In genomic region chr14:16943531-16943930, GRCm38 (mm10) we compare ENCODE assay signal across 26 mouse cellular contexts.
DNase-seq lines count a peak whose midpoint lies in the region; ATAC-seq lines count a peak whose summit lies in the region.
"Had no signal": no experiment of that assay in that cellular context is flagged by ENCODE, and none has a peak within 500 bp of the region (broad histone marks: within the 10 kb centered on the region; RNA-seq: fewer than 3 reads in every experiment).

No protein-coding gene starts in this region.

- H3K36me3 ChIP-seq in hindbrain, embryonic 15.5 days: no peaks in the 10 kb centered on the region
- no peaks in the 10 kb centered on the region for H3K36me3 ChIP-seq in hindbrain, embryonic 12.5 days
- H3K36me3 ChIP-seq: heart, embryonic 10.5 days; heart, embryonic 15.5 days; hindbrain, embryonic 13.5 days; kidney, embryonic 15.5 days; limb, embryonic 13.5 days; midbrain, embryonic 13.5 days had no signal

- ATAC-seq in hindbrain, embryonic 15.5 days (ENCODE audit: low FRiP score, low read depth): peak; percentile 51; the same call in 1 of the 2 replicates
- no peak for ATAC-seq in hindbrain, embryonic 12.5 days (ENCODE audit: low FRiP score)
- ATAC-seq: forebrain, embryonic 13.5 days; inflammation-experienced regulatory T-cells, adult 6 months; midbrain, embryonic 13.5 days had no signal

- H3K27ac ChIP-seq in hindbrain, embryonic 15.5 days (replicated peaks): no peak overlapping the region
- no peak overlapping the region for H3K27ac ChIP-seq in hindbrain, embryonic 12.5 days
- H3K27ac ChIP-seq: forebrain, embryonic 13.5 days; heart, embryonic 10.5 days; heart, embryonic 15.5 days; hindbrain, embryonic 13.5 days; kidney, embryonic 15.5 days; limb, embryonic 13.5 days; midbrain, embryonic 13.5 days had no signal

- H3K9ac ChIP-seq in hindbrain, embryonic 15.5 days: no peak overlapping the region
- no peak overlapping the region for H3K9ac ChIP-seq in hindbrain, embryonic 12.5 days
- H3K9ac ChIP-seq: forebrain, embryonic 13.5 days; heart, embryonic 15.5 days; hindbrain, embryonic 13.5 days; kidney, embryonic 15.5 days; limb, embryonic 13.5 days; midbrain, embryonic 13.5 days had no signal

- no peak overlapping the region for H3K4me3 ChIP-seq in hindbrain, embryonic 15.5 days
- no peak overlapping the region for H3K4me3 ChIP-seq in hindbrain, embryonic 12.5 days
- H3K4me3 ChIP-seq: forebrain, embryonic 13.5 days; heart, embryonic 10.5 days; heart, embryonic 15.5 days; hindbrain, embryonic 13.5 days; kidney, embryonic 15.5 days; limb, embryonic 13.5 days; midbrain, embryonic 13.5 days had no signal

- peak; percentile 13 for DNase-seq in retina, postnatal 1 day
- DNase-seq in retina, embryonic 14.5 days (ENCODE audit: low spot score): no peak
- DNase-seq in adrenal gland, postnatal 14 days: peak; percentile 51
- DNase-seq in frontal cortex, postnatal 14 days (ENCODE audit: low spot score in 2 of 2): no peak
- DNase-seq in right cerebral cortex, postnatal 4 days: no peak
- DNase-seq: cerebellum, adult 18-20 months; cerebellum, postnatal 10 days; gastrocnemius, postnatal 14 days; heart, adult 11 months; kidney, adult 11 months; kidney, postnatal 25 days; lung, postnatal 36 days; thymus, adult 2 months; thymus, postnatal 36 days had no signal

- no peaks in the 10 kb centered on the region for H3K27me3 ChIP-seq in hindbrain, embryonic 15.5 days
- no peaks in the 10 kb centered on the region for H3K27me3 ChIP-seq in hindbrain, embryonic 12.5 days
- H3K27me3 ChIP-seq: CH12.LX; forebrain, embryonic 13.5 days; heart, embryonic 15.5 days; hindbrain, embryonic 13.5 days; kidney, embryonic 15.5 days; limb, embryonic 13.5 days; midbrain, embryonic 13.5 days had no signal

- H3K9me3 ChIP-seq in hindbrain, embryonic 15.5 days: no peaks in the 10 kb centered on the region
- H3K9me3 ChIP-seq in hindbrain, embryonic 12.5 days (replicated peaks): no peaks in the 10 kb centered on the region
- H3K9me3 ChIP-seq: forebrain, embryonic 13.5 days; heart, embryonic 10.5 days; heart, embryonic 15.5 days; hindbrain, embryonic 13.5 days; kidney, embryonic 15.5 days; limb, embryonic 13.5 days; midbrain, embryonic 13.5 days had no signal

- no peaks in the 10 kb centered on the region for H3K4me1 ChIP-seq in hindbrain, embryonic 15.5 days (replicated peaks)
- H3K4me1 ChIP-seq in hindbrain, embryonic 12.5 days: no peaks in the 10 kb centered on the region
- H3K4me1 ChIP-seq: forebrain, embryonic 13.5 days; heart, embryonic 10.5 days; heart, embryonic 15.5 days; kidney, embryonic 15.5 days; limb, embryonic 13.5 days; midbrain, embryonic 13.5 days had no signal

- 67% methylated on average over 5 of the region's 5 CpGs for WGBS in hindbrain, embryonic 15.5 days
- 72% methylated on average over 5 of the region's 5 CpGs for WGBS in hindbrain, embryonic 12.5 days

- H3K4me2 ChIP-seq in hindbrain, embryonic 15.5 days: no peak overlapping the region
- no peak overlapping the region for H3K4me2 ChIP-seq in hindbrain, embryonic 12.5 days (replicated peaks)
- H3K4me2 ChIP-seq: forebrain, embryonic 13.5 days; heart, embryonic 15.5 days; hindbrain, embryonic 13.5 days; kidney, embryonic 15.5 days; limb, embryonic 13.5 days; liver, embryonic 11.5 days; midbrain, embryonic 13.5 days had no signal

Comparison
In these comparisons a context has a peak if more than half of its experiments do, and no peak if none do; other contexts are left out.
1. DNase-seq: peak in retina, postnatal 1 day (single experiment) and adrenal gland, postnatal 14 days (single experiment); none in retina, embryonic 14.5 days (single experiment), frontal cortex, postnatal 14 days (0 of 2) and right cerebral cortex, postnatal 4 days (single experiment).